Mouse (Mus musculus): ENCODE results near the gene Mras. TPM values are rescaled to one million over a fixed set of nuclear protein-coding genes. Genes with fewer than 3 reads are reported as not detected.

Mras gene
- total RNA-seq, 2 experiments from 2014 or later: 10.1 to 12.2 TPM

DNA sequence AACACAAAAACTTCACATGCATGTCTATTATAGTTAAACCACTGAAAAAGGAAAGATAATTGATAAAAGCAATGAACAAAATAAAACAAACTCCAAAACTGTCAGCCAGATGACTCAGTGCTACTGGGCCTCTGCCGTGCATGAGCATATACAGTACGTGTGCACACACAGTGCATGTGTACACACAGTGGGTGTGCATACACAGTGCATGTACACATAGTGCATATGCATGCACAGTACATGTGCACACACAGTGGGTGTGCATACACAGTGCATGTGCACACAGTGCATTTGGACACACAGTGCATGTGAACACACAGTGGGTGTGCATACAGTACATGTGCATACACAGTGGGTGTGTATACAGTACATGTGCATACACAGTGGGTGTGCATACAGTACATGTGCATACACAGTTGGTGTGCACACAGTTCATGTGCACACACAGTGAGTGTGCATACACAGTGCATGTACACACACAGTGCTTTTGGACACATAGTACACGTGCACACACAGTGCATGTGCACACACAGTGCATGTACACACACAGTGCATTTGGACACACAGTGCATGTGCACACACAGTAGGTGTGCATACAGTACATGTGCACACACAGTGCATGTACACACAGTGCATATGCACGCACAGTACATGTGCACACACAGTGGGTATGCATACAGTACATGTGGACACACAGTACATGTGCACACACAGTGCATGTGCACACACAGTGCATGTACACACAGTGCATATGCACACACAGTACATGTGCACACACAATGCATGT lies 4.7 kb upstream of the Mras start:
- no peak for DNase-seq
- intact Hi-C loops (cut with DNase I): no loop called here

DNA sequence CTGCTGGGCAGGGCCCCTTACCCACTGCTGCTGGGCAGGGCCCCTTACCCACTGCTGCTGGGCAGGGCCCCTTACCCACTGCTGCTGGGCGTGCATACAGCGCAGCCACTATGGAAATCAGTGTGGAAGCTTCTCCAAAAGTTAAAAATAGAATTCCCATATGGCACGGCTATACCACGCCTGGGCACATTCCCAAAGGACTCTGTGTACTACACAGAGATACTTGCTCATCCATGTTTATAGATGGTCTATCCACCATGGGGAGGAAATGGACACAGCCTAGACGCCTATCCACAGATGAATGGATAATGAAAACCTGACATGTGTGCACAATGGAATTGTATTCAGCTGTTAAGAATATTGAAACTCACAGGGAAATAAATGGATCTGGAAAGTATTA lies 3.8 kb upstream of the Mras start:
- intact Hi-C loops (cut with DNase I): no loop called here

GRCm38 (mm10) chr9:99439064-99439463 lies 1.9 kb upstream of the Mras start:
- DNase-seq: no peak
- intact Hi-C loops (cut with DNase I): loop anchor here (5.0 kb wide), 2 partner anchors 197 to 297 kb away; partner anchors contain the start of genes Cep70 and Pik3cb

More for the DNA sequence above, 3.8 kb upstream of the Mras start:
- DNase-seq: no peak

DNA sequence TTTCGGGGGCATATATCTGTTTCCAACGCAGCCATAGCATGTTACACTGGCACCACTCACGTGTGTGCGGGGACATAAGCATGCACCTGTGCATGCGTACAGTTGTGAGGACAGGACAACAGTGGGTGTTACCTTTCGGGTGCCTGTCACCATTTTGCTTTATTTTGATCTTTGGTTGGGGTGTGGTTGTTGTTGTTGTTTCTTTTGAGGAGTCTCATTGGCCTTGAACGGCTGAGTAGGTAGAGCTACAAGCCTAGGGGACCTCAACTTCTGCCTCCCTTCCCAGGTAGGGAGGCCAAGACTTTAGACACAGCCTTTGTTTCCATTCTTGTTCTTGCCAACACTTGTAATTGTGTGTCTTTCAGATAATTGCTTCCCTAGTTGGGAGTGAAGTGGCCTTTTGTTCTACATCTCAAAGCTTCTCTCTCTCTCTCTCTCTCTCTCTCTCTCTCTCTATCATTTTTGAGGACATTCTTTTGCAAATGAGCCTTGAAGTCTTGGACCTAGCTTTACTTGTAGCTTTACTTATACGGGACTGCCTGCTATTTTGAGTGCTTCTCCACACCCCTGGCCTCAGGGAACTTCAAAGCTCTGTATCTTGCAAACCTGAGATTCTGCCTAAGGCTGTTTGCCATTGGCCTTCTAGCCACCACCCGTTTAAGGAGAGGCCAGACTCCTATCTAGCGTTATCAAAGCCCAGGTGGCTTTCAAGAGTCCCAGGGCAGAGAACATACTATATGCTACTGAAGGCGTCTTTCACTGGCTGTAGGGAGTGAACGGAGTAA lies 792 bp upstream of the Mras start:
- intact Hi-C loops (cut with DNase I): loop anchor here (5.0 kb wide), 2 partner anchors 196 to 296 kb away; partner anchors contain the start of genes Cep70 and Pik3cb
- no peak for DNase-seq

DNA sequence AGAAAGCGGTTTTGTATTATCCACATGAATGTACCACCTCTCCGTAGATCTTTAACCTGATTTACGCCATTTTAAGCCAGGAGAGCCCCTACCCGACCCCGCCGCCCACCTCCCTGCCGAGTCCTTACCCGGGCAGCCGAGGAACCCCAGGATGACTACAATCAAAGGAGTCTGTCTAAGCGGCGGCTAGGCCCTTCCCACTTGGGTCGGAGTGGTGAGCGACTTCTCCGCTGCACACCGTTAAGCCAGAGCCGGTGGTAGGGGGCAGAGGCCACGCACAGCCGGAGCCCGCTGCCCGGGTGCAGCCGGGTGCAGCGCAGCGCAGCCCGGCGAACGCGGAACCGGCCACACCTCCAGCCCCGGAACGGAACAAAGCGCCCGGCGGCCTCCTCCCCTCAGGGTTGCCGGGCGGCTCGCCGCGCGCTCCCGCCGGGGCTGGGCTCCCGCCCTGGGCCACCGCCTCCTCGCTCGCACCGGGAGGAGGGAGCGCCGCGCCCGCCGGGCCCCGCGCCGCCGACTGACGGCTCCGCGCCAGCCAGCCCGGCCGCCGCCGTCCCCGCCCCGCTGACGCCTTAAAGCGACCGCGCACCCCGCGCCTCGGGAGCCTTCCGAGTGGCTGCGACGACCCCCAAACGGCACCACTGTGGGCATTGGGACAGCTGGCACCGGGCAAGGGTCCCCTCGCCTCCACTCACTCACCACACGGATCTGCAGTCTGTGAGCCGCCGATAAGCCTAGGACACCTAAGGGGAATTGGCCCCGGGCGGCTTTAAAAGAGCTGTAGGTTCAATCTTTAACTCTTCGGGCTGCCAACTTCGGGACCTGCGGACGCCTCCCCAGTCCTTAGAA lies 775 bp downstream of the Mras start:
- intact Hi-C loops (cut with DNase I): loop anchor here (5.0 kb wide), 2 partner anchors 194 to 294 kb away; partner anchors contain the start of genes Cep70 and Pik3cb

DNA sequence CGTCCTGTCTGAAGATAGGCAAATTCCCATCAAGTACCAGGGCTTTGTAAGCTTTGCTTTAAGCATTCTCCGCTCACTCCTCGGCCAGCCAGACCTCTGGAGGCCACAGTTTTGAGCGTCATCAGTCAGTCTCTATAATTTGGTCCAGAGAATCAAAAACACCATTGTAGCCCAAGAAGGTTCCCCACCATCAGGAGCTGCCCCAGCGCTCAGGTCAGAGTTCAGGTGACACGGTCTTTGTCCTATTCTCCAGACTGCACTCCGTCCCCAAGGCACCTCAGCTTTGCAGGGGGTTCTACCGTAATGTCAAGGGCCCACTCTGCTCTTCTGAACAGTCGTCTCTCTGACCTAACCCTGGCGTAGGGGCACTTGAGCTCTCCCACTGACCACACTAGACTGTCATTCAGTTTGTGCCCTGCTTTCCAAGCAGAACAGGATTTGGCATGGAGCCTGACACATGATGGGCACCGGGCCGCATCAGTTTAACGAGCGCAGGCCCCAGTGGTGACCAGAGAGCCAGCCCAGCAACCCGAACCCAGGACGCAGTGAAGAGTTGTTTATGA lies 1.5 kb downstream of the Mras start:
- intact Hi-C loops (cut with DNase I): loop anchor here (5.0 kb wide), 2 partner anchors 193 to 293 kb away; partner anchors contain the start of genes Cep70 and Pik3cb
- DNase-seq: peak; percentile 41 to 62

More for the DNA sequence above, 775 bp downstream of the Mras start:
- peak; percentile 82 to 87 for DNase-seq

- DNase-seq: peak; percentile 20 to 26
- intact Hi-C loops (cut with DNase I): loop anchor here (5.0 kb wide), 2 partner anchors 193 to 293 kb away; partner anchors contain the start of genes Cep70 and Pik3cb
Measured at GRCm38 (mm10) chr9:99434892-99435618, 2.1 kb downstream of the Mras start.

GRCm38 (mm10) chr9:99432478-99432877 lies 4.7 kb downstream of the Mras start:
- DNase-seq: no peak
- intact Hi-C loops (cut with DNase I): no loop called here

- no peak for DNase-seq
- intact Hi-C loops (cut with DNase I): no loop called here
Measured at GRCm38 (mm10) chr9:99431963-99432362, 5.2 kb downstream of the Mras start.

DNA sequence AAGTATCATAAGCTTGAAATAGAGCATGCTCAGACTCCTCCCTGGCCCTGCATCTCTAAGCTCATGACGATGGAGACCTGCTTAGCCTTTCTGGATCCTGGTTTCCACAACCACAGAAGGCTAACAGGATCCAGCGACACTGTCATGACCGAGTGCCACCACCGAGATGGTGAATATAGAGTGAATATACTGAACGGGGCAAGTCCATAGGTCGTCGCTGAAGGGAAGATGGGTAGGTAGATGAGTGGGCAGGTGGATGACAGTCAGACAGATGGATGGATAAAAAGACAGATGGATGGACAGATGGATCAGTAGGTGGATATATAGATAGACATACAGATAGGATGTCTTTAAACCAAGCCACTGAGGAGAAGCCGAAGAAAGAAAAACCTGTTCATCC lies 5.8 kb downstream of the Mras start:
- no peak for DNase-seq
- intact Hi-C loops (cut with DNase I): no loop called here

DNA sequence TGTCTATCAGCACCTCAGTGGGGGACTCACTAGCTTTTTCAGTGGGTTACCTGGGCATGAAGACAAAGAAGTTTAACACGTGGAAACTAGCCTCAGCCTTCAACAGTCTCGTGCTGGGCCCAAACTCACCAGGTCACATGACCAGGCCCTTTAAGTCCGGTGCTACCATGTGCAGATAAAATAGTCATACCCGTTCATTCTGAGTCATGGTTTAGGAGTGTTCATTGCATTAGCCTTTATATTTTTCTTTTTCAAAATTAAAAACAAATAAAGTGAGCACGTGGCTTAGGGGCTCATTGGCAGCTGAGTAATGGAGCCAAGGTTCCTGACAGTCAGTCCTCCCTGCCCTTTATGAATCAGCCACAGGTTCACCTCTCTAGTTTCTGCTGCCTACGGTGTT lies 6.4 kb downstream of the Mras start:
- intact Hi-C loops (cut with DNase I): no loop called here
- DNase-seq: no peak

DNA sequence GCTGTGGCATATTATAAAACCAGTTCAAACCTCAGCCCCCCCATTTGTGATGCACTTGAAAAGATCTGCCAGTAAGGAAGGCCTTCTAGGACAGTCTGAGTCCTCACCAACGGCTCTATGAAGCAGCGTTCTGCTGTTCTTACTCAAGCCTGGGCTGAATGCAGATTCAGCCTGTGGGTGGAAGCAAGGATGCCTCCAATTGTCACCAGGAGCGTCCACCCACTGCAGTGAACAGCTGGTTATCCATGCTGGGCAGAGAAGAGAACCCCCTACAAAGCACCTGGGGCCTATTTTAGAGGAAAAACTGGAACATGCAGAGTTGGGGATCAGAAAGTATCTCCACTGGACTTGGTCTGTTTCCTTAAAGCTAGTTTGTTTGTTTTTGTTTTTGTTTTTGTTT lies 7.3 kb downstream of the Mras start:
- intact Hi-C loops (cut with DNase I): no loop called here
- DNase-seq: no peak

DNA sequence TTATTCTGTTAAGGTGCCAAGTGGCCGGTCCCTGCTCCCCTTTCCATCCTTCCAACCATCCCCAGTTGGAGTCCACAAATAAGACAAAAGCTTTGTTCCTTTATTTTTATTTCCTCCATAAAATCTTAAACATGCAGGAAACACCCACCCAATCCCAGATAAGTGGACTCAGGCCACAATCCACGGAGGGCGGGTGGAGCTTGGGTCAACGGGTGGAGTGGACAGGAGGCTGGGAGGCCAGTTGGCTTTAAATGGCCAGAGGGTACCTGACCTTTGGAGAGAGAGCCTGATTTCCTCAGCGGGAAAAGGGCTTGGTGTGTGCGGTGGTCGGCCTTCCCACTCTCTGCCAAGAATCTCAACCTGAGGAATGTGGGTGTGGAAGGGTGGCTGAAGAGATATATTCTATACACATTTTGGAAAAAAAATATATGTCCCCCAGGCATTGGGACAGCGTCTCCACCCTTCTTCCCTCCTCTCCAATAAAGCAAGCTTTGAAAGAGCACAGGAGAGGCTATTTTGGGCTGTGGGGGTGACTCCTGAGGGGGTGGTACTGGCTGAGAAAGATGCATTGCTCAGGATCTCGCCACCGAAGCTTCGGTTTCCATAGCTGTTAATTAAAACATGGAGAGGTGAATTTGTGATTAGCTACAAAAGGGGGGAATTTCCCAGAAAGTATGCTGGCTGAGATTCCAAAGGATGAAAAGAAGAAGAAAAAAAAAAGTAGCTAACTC lies 8.4 kb downstream of the Mras start:
- intact Hi-C loops (cut with DNase I): no loop called here
- DNase-seq: peak in 1 of 2 experiments; percentile 17

GRCm38 (mm10) chr9:99425262-99425661 lies 11.9 kb downstream of the Mras start:
- no peak for DNase-seq
- intact Hi-C loops (cut with DNase I): no loop called here

GRCm38 (mm10) chr9:99424574-99424863 lies 12.7 kb downstream of the Mras start:
- intact Hi-C loops (cut with DNase I): no loop called here

DNA sequence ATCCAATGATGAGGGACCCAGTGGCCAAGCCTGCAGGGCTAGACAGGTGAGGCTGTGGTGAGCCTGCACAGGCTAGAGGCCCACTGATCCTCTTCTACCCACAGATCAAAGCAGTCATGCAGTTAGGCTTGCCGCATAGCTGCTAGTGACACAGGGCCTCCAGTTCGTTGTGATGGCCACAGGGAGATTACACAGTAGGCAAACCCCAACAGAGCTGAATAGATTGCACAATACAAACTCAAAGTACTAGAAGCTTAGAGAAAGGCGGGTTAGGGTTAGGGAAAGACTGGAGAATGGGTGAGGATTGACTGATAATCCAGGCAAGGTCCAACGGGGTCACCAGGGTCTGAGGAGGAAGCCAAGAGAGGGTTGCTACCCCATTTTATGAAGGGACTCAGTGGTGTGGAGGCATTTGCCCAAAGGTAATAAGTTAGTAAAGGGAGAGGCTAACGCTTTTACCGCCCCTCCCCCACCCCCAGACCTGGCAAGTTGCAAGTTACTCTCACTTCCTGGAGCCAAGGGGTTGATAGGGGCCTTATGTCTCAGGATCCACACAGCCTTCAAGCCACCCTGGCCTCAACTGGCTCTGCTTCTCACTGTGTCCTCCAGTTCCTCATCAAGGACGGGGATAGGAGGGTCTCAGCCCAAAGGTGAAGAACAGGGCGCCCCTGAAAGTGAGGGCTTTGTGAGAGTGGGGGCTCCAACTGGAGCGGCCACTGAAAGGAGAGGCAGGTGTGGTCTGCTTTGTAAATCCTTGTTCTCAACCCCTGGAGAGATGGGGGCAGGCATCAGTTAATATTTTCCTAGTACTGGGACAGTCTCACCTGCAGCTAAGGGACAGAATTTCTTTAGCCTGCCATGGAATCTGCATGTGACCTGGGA lies 13.2 kb downstream of the Mras start:
- no peak for DNase-seq

More at GRCm38 (mm10) chr9:99424574-99424863, 12.7 kb downstream of the Mras start:
- no peak for DNase-seq

DNA sequence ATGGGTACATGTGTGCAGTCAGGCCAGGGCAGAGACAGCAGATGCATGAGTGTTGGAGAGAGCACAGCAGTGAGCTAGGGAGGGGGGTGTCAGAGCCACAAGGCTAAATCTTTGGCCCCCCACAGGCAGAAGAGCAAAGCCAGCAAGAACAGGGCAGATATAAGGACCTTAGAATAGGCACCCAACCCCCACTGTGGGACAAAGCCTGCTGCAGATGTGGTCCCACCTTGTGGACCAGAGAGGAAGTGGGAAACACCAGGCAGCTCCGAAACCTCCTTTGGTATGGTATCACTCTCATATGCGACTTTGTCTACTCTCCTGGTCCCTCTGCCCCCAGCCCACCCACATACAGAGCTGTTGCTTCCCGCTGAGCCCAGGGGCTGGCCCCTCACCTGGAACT lies 15.3 kb downstream of the Mras start:
- intact Hi-C loops (cut with DNase I): no loop called here
- DNase-seq: no peak

More for the DNA sequence above, 13.2 kb downstream of the Mras start:
- intact Hi-C loops (cut with DNase I): no loop called here

All from heart, postnatal 10 days (tissue).